Mouse (Mus musculus) C2C12 (cell line): ENCODE results near the gene Khdc3.
"Not testable (repeated sequence)": the region's sequence is repeated elsewhere in the genome, so short reads cannot be mapped to it uniquely, and the experiment has no call there.

Experiments
- CEBPB ChIP-seq: IDR thresholded peaks from one replicate; pipeline ENCODE4 v1.6.1; 2011; ENCODE audit warnings: low read depth, mild to moderate bottlenecking, control low read depth, moderate library complexity
- CTCF ChIP-seq: IDR thresholded peaks from one replicate; pipeline ENCODE4 v1.5.1; 2011; ENCODE audit not compliant: control insufficient read depth, insufficient read depth, insufficient read length
- FOSL1 ChIP-seq: IDR thresholded peaks from one replicate; pipeline ENCODE4 v1.8.0; 2011; ENCODE audit warnings: mild to moderate bottlenecking, low read length; ENCODE audit not compliant: poor library complexity, insufficient read depth, severe bottlenecking
- MAX ChIP-seq: IDR thresholded peaks from one replicate; pipeline ENCODE4 v1.6.1; 2011; ENCODE audit warnings: mild to moderate bottlenecking, control low read depth
- MYOD1 ChIP-seq: IDR thresholded peaks from one replicate; pipeline ENCODE4 v1.6.1; 2011; ENCODE audit warnings: low read depth; ENCODE audit not compliant: control insufficient read depth, insufficient read length
- MYOG ChIP-seq: IDR thresholded peaks from one replicate; pipeline ENCODE4 v1.6.1; 2011; ENCODE audit not compliant: control insufficient read depth, insufficient read length; ENCODE audit errors: extremely low read depth
- USF1 ChIP-seq: IDR thresholded peaks from one replicate; pipeline ENCODE4 v1.6.1; 2011; ENCODE audit warnings: low read depth, mild to moderate bottlenecking, control low read depth, moderate library complexity

DNA sequence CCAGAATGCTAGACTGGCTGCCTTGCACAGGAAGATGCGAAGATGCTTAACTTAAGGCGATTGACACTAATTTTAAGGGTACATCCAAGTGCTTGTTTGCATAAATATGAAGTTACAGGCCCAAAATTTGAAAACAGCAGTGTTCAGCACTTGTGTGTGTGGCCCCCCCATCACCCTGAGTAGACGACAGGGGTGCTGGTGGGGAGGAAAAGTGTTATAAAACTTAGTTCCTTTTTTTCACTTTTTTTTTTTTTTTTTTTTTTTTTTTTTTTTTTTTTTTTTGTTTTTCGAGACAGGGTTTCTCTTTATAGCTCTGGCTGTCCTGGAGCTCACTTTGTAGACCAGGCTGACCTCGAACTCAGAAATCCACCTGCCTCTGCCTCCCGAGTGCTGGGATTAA, 15.1 kb downstream of the Khdc3 start:
- not testable (repeated sequence) for TF ChIP-seq MAX, CTCF, USF1, MYOD1, MYOG, FOSL1, CEBPB
